Mouse (Mus musculus) heart, postnatal 10 days (tissue): ENCODE measurements around the gene Cmah. TPM values are rescaled to one million over a fixed set of nuclear protein-coding genes. Genes with fewer than 3 reads are reported as not detected.

ENCODE experiments used
- DNase-seq, 2 experiments: peaks; one replicate each; pipeline ENCODE4 v3.0.0; 2021
- intact Hi-C: fragments of 180-260 bp; cut with DNase I; formaldehyde crosslinking; loops from one replicate; pipeline ENCODE4 v1.15.1; 2025
- total RNA-seq, 2 experiments: library from RNA; stranded (reverse); gene quantifications; 2 replicates each; pipeline ENCODE4 v1.2.3; 2021

Gene Cmah
- total RNA-seq, result 1 to 10 TPM; 2.0 to 2.3 TPM

DNA sequence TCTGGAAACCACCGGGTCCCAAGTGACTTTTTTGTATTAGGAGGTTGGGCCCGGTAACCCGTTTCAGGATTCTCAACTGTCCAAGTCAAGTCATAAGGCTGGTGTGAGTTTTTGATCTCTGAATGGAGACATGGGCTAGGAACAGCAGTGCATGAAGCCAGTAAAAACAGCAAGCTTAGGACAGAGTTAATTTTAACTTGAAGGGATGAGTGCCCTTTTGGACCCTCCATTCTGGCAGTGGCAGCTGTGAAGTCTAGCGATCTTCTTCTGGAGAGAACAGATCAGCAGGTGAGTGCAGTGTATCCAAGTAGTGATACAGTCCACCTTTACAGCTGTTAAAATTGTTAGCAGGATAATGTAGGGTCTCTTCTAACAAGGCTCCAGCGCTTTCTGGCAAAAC lies at the start of gene Cmah:
Gene Cmah, plus strand, starts transcription at position 204 of the 400 bp plus-strand sequence.
- intact Hi-C loops, result no loop called here
- no peak for DNase-seq

DNA sequence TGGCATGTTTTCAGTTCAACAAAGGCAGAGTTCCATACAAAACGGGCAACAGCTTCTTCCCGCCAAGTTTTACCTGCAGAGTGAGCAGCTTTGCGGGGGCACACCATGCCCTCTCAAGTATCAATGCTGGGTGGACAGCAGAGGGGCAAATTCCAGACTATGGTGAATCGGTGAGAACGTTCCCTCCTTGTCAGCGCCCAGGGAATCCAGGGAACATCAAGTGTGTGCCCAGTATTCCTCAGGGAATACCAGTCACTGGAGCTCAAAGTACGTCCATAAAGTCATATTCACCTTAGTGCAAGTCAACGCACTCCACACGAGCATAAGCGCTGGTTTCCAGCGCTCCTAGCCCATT lies 47.8 kb upstream of the Cmah start:
- DNase-seq, result no peak
- intact Hi-C loops, result no loop called here

DNA sequence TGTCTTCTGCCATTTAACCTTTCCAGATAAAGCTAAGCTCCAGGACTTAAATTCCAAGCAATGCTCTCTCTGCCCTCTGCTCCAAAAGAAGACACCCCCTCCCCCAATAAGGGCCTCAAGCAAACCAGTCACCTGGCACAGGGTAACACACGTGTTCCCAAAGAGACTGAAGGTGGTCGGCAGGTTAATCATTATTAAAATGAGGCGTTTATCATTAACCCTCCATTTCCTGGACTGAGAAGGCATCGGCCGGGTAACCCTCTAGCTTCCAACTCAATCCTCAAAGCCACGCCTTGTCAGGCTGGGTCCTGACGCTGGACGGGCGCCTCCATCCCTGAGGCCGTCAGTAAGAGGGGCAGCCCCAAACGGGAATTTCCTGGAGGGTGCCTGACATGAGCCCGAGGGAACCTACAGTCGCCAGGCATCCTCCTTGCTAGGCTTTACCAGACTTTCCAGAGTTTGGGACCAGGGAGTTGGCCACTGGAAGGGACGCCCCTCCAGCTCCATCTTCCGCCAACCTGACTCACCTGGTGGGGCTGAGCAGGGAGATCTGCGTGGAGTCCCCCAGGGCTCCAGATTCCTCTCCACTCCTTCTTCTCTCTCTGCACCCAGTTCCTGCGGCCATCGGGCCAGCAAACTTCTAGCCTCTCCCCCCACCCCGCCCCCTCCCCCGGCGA lies 47.3 kb upstream of the Cmah start:
- no peak for DNase-seq
- intact Hi-C loops, result loop anchor here (5.0 to 10.0 kb wide), 2 partner anchors 253 to 445 kb away; partner anchors contain the start of gene Slc17a3

GRCm38 (mm10) chr13:24280439-24281431 lies 46.5 kb upstream of the Cmah start, which contains the start of gene Carmil1:
Gene Carmil1 (minus strand): TSS chr13:24280795.
- DNase-seq, result peak; percentile 83 to 87
- intact Hi-C loops, result loop anchor here (1.0 to 10.0 kb wide), 3 partner anchors 167 to 446 kb away; partner anchors contain the start of gene Slc17a3

DNA sequence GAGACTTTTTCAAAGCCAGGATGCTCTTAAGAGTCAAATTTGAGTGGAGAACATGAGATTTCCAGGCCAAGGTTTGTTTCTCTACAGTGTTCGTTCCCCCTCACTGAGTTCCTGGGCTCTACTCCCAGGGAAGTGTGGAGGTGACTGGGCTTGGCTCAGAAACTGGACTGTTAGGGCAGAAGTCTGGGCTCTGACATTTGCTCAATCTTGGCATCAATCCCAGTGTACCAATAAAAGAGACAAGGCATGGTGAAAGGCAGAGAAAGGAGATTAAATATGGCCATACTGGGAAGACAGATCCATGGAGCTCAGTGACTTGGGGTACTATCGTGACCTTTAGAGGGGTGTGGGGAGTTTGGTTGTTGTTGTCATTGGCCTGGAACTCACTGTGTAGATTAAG lies 39.8 kb upstream of the Cmah start:
- intact Hi-C loops, result loop anchor here (10.0 kb wide), 1 partner anchor 453 kb away; the partner anchor contains the start of gene Slc17a3
- no peak for DNase-seq

DNA sequence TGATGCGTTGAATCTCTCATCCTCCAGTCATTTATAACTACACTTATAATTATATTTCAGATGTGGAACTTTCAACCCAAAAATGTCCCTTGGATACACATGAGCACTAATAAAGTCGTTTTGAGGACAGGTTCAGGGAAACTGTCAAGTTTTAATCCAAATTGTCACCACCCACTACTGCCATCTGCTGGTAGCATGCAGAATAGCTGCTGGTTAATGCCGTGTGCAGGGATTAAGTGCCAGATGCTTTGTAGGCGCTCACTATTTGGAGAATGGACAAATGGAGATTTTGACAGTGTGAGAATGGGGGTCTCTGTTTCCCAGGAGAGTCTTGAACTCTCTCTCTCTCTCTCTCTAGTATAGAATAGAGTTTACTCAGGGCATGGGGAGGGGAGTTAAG lies 30.0 kb upstream of the Cmah start:
- peak; percentile 58 to 72 for DNase-seq
- intact Hi-C loops, result loop anchor here (2.0 to 5.0 kb wide), 2 partner anchors 270 to 504 kb away; no protein-coding TSS in a partner anchor

DNA sequence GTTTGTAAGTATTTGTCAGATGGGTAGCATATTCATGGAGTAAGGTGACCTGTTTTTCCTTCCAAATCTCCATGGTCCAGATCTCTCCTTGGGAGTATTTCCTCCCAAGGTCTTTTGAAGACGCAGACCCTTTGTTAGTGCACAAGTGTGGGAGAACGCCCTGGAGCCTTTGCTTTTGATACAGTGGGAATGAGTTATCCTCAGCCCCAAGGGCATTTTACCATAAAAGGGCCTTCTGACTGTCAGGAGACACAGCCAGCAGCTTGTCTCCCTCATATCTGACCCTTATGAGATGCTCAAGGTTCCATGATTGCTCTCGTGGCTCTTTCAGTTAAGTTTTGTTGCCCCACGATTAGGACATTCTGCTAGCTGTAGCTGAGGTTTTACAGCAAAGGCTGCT lies 21.7 kb upstream of the Cmah start:
- intact Hi-C loops, result no loop called here
- DNase-seq, result no peak

DNA sequence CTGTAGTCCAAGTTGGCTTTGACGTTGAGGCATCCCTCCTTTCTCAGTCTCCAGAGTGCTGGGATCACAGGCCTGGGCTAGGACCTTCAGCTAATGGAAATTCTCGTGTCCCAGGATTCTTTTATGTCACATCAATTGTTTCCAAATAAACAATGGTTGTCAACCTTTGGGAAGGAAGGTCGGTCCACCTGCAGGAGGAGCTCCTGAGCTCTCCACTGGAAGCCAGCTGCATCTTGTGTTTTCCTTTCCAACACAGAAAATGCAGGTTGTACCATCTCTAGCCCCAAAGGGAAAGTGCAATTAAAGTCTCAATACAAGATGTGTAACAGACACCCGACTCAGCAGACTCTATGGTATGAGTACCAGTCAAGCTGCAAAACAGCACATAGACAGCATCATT lies 21.0 kb upstream of the Cmah start:
- no peak for DNase-seq
- intact Hi-C loops, result no loop called here

DNA sequence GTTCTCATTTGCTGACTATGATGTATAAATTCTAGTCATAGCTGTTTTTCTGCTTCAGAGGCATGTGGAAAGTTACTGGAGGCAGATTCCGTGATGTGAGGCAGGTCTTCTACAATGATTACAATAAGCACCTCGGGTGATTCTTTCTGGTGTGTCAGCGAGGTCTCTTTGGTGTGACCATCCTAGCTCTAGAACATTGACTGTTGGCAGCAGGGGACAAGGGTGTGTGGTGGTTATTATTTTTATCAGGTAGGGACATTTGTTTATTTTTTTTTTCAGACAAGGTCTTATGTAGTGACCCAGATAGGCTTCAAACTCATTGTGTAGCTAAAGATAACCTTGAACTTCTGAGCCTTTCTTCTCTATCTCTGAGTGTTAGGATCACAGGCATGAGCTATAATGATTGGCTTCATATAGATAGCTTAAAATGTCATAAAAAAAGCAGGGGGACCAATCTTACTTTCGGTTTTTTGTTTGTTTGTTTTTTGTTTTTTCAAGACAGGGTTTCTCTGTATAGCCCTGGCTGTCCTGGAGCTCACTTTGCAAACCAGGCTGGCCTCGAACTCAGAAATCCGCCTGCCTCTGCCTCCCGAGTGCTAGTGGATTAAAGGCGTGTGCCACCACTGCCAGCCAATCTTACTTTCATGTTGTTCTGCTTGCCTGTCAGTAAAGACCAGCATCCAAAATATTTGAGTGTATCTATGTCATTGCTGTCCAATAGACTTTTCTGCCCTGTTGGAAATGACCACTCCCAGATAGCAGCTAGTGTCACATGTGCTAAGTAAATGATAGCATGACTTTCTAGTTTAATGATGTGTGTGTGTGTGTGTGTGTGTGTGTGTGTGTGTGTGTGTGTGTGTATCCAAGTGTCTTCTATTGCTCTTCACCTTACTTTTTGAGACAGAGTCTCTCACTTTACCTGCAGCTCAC lies 15.9 kb upstream of the Cmah start:
- no peak for DNase-seq
- intact Hi-C loops, result no loop called here

GRCm38 (mm10) chr13:24316563-24316962 lies 10.6 kb upstream of the Cmah start:
- intact Hi-C loops, result no loop called here
- DNase-seq, result no peak

DNA sequence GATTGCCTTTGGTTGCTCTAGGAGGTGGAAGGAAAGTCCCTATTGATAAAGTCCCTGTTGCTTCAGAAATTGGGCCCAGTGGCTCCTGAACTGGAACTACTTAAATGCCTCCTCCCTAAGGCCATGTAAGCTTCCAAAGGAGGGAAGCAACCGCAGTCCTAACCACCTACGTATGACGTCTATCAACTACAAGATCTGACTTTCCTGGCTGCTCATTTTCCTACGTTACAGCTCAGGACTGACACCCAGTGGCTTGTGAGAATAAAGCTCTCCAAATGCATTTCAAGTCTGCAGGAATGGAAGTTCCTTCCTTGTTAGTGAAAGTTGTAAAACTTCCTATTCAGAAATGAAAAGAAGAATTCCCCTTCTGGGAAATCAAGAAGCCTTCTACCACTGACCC lies 8.6 kb upstream of the Cmah start:
- DNase-seq, result peak; percentile 34 to 61

GRCm38 (mm10) chr13:24321313-24321712 lies 5.9 kb upstream of the Cmah start:
- intact Hi-C loops, result no loop called here
- DNase-seq, result no peak

More for the DNA sequence above, 8.6 kb upstream of the Cmah start:
- intact Hi-C loops, result no loop called here

- no peak for DNase-seq
- intact Hi-C loops, result no loop called here
Measured at GRCm38 (mm10) chr13:24328036-24328817, 1.0 kb downstream of the Cmah start.

- no peak for DNase-seq
- intact Hi-C loops, result loop anchor here (10.0 kb wide), 1 partner anchor 135 kb away; no protein-coding TSS in a partner anchor
Measured at GRCm38 (mm10) chr13:24330128-24330527, 2.9 kb downstream of the Cmah start.

DNA sequence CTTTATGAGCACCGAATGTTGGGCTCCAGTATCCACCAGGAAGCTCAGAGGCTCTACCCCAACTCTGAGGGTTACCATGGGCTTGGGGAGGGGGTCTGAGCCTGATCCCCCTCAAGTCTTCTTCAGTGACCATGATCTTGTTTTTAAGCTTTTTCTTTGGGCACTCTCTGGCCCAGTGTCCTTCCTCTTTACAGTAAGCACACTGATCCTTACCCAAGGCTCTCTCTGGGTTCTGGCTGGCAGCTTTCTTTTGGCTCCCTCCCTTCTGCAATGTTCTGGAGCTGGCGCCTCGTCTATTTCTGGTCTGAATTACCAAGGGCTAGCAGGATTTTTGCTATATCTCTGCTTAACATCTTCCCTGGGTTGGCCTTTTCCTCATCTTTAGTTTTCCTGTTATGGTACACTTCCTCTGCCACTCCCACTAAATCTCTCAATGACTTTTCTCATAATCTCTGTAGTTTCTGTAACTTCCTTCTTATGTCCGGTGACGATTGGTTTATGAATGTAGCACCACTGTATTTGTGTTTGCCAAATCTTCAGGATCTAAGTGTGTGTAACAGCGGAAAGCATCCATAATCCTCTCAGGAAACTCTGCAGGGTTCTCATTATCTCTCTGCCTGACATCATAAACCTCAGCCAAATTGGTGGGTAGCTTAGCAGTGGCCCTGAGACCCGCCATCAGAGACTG lies 3.8 kb downstream of the Cmah start:
- intact Hi-C loops, result loop anchor here (10.0 kb wide), 1 partner anchor 134 kb away; no protein-coding TSS in a partner anchor
- no peak for DNase-seq

GRCm38 (mm10) chr13:24332537-24332936 lies 5.3 kb downstream of the Cmah start:
- no peak for DNase-seq
- intact Hi-C loops, result loop anchor here (10.0 kb wide), 1 partner anchor 132 kb away; no protein-coding TSS in a partner anchor

DNA sequence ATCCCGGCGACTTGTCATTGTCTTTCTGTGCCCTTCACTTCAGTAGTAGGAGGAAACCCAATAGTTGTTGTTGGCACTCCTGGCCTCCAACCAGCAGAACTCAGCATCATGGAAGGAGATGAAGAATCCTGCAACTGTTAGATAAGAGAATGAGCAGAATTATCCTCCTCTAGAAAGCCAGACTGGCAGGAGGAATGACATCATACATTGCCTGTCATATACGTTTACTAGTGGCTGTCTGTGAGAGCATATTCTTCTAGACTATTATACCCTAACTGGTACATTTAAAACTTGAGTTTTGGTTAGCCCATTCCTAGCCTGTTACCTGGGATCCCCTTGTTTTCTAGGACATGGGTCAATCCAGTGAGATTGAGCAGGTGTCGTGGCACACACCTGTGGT lies 9.6 kb downstream of the Cmah start:
- intact Hi-C loops, result loop anchor here (10.0 kb wide), 1 partner anchor 128 kb away; no protein-coding TSS in a partner anchor
- DNase-seq, result no peak

DNA sequence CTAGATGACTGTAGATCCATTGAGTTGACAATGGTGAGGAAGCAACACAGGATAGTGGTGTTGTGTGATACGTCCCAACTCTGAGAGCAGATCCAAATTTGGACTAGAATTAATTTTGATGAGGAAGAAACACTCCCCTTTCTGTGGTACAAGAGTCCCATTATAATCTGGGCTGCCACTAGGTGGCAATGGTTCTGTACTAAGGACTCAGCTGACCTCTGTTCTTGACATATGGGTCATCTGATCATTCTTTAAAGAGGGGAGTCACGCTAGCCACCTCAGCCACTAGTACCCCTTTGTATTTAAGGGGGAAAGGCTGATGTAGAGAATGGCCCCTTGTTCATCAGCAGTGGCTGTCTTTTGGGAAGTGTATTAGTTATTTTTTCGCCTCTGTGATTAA lies 10.7 kb downstream of the Cmah start:
- peak; percentile 50 to 59 for DNase-seq
- intact Hi-C loops, result loop anchor here (2.0 to 10.0 kb wide), 2 partner anchors 127 to 349 kb away; no protein-coding TSS in a partner anchor
